Mouse (Mus musculus) testis, adult 2 months (tissue): ENCODE data around the gene Fbxo2.

ENCODE experiments used
- CTCF ChIP-seq: fragments of 200-500 bp; IDR thresholded peaks from 2 replicates; pipeline ENCODE4 v1.5.1; 2012; ENCODE audit warnings: low read depth, mild to moderate bottlenecking, inconsistent platforms, low read length, moderate library complexity; ENCODE audit not compliant: control insufficient read depth, insufficient read depth, insufficient replicate concordance
- POLR2A ChIP-seq: fragments of 200-500 bp; IDR thresholded peaks from 2 replicates; pipeline ENCODE4 v1.6.1; 2012; ENCODE audit warnings: low read depth, mild to moderate bottlenecking, inconsistent platforms, low read length, moderate library complexity; ENCODE audit not compliant: control insufficient read depth

DNA sequence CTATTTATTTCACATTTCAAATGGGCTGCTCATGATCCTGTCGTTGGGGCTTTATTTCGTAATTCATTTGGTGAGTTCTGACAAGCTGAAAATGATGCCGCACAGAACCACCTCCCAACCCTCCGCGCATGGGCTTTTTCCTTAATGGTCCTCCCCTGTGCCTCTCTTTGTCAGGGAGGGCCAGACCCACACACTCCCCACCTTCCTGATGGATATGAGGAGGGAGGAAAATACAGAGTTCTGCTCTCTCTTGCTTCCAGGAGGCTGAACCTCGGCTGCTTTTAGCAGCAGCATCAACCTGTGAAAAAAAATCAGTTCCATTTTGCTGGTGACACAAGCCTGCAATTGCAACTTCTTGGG lies 44.4 kb downstream of the Fbxo2 start:
- TF ChIP-seq POLR2A (no peak), CTCF (no peak)
